In the genomic region with DNA sequence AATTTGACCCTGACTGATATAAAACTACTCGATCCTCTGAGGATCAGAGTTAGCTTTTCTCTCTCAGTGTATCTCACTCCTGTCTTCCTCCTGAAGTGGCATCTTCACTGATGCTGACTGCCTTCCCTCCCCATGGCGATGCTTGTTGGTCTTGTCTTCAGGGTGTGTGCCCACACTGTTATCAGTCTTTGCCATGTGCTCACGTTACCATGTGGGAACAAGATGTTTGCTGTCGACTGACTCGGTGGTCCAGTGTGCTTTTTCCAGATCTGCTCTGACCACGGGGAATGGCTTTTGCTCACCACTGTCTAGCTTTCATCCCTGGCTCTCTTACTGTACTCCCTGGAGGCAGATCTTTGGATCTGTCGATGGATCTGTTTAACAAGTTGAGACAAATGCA, we compare ENCODE assay signal across 22 mouse cellular contexts. TPM values are rescaled to one million over a fixed set of nuclear protein-coding genes. Genes with fewer than 3 reads are reported as not detected.
"Had no signal": no experiment of that assay in that cellular context is flagged by ENCODE, and none has a peak within 500 bp of the region (broad histone marks: within the 10 kb centered on the region; RNA-seq: fewer than 3 reads in every experiment).

No protein-coding gene starts in this region.

- H3K36me3 ChIP-seq: heart, embryonic 12.5 days; hindbrain, embryonic 13.5 days; hindbrain, embryonic 15.5 days; intestine, embryonic 15.5 days; limb, embryonic 10.5 days; limb, embryonic 12.5 days had no signal

- H3K9me3 ChIP-seq: heart, embryonic 12.5 days; hindbrain, embryonic 13.5 days; hindbrain, embryonic 15.5 days; intestine, embryonic 15.5 days; limb, embryonic 10.5 days; limb, embryonic 12.5 days had no signal

- DNase-seq: gastrocnemius, adult 2 months; gastrocnemius, postnatal 10 days; gastrocnemius, postnatal 25 days; heart, adult 2 months; heart, postnatal 10 days; heart, postnatal 4 days; kidney, adult 18-20 months; kidney, adult 8-10 months; kidney, postnatal 10 days; kidney, postnatal 25 days; kidney, postnatal 4 days had no signal

- H3K4me1 ChIP-seq: heart, embryonic 12.5 days; hindbrain, embryonic 13.5 days; hindbrain, embryonic 15.5 days; intestine, embryonic 15.5 days had no signal

- H3K4me2 ChIP-seq: heart, embryonic 12.5 days; hindbrain, embryonic 13.5 days; hindbrain, embryonic 15.5 days; intestine, embryonic 15.5 days; limb, embryonic 12.5 days had no signal

- ATAC-seq: inflammation-experienced regulatory T-cells, adult 6 months; intestine, embryonic 15.5 days; intestine, postnatal 0 days had no signal

- H3K27ac ChIP-seq: gastrocnemius, adult 2 months; heart, adult 2 months; hindbrain, embryonic 13.5 days; hindbrain, embryonic 15.5 days; intestine, embryonic 15.5 days; layer of hippocampus, adult 2 months; left cerebral cortex, adult 2 months; limb, embryonic 10.5 days; limb, embryonic 12.5 days had no signal

- H3K9ac ChIP-seq: heart, embryonic 12.5 days; hindbrain, embryonic 13.5 days; hindbrain, embryonic 15.5 days; intestine, embryonic 15.5 days; limb, embryonic 12.5 days had no signal

- H3K27me3 ChIP-seq: heart, embryonic 12.5 days; hindbrain, embryonic 13.5 days; hindbrain, embryonic 15.5 days; intestine, embryonic 15.5 days had no signal

- H3K4me3 ChIP-seq: gastrocnemius, adult 2 months; heart, adult 2 months; heart, embryonic 12.5 days; hindbrain, embryonic 13.5 days; hindbrain, embryonic 15.5 days; intestine, embryonic 15.5 days; layer of hippocampus, adult 2 months; left cerebral cortex, adult 2 months; limb, embryonic 10.5 days; limb, embryonic 12.5 days had no signal

RNA-seq across cellular contexts. Expression of a gene that starts 34.8 kb away (rescaled TPM):
- polyA plus RNA-seq: inflammation-experienced regulatory T-cells, adult 6 months; liver, adult 2 months had no signal
